ENCODE assay signal across 26 mouse cellular contexts in genomic region chr2:96573755-96574154, GRCm38 (mm10).
"Had no signal": no experiment of that assay in that cellular context is flagged by ENCODE, and none has a peak within 500 bp of the region (broad histone marks: within the 10 kb centered on the region; RNA-seq: fewer than 3 reads in every experiment).

No protein-coding gene starts in this region.

- H3K4me3 ChIP-seq: embryonic facial prominence, embryonic 10.5 days; embryonic facial prominence, embryonic 12.5 days; embryonic facial prominence, embryonic 13.5 days; embryonic facial prominence, embryonic 15.5 days; erythroblast, embryonic 14.5 days; forebrain, embryonic 10.5 days; forebrain, embryonic 12.5 days; forebrain, embryonic 13.5 days; forebrain, embryonic 15.5 days; gastrocnemius, adult 2 months; heart, embryonic 10.5 days had no signal

- H3K4me2 ChIP-seq: embryonic facial prominence, embryonic 12.5 days; embryonic facial prominence, embryonic 13.5 days; embryonic facial prominence, embryonic 15.5 days; forebrain, embryonic 12.5 days; forebrain, embryonic 13.5 days; forebrain, embryonic 15.5 days had no signal

- H3K27me3 ChIP-seq: embryonic facial prominence, embryonic 12.5 days; embryonic facial prominence, embryonic 13.5 days; embryonic facial prominence, embryonic 15.5 days; forebrain, embryonic 12.5 days; forebrain, embryonic 13.5 days; forebrain, embryonic 15.5 days had no signal

- H3K4me1 ChIP-seq: embryonic facial prominence, embryonic 10.5 days; embryonic facial prominence, embryonic 12.5 days; embryonic facial prominence, embryonic 13.5 days; embryonic facial prominence, embryonic 15.5 days; forebrain, embryonic 10.5 days; forebrain, embryonic 12.5 days; forebrain, embryonic 13.5 days; forebrain, embryonic 15.5 days; heart, embryonic 10.5 days had no signal

- DNase-seq: cerebellum, adult 9-11 months; cerebellum, postnatal 10 days; cerebellum, postnatal 14 days; cerebellum, postnatal 25 days; cerebellum, postnatal 36 days; embryo, embryonic 11 days; forebrain, postnatal 0 days; gastrocnemius, adult 2 months; gastrocnemius, postnatal 10 days; gastrocnemius, postnatal 14 days; gastrocnemius, postnatal 25 days; gastrocnemius, postnatal 36 days; heart, adult 11 months; heart, adult 18-20 months had no signal

- ATAC-seq: forebrain, embryonic 13.5 days; forebrain, embryonic 14.5 days; forebrain, embryonic 15.5 days; forebrain, embryonic 16.5 days; forebrain, postnatal 0 days had no signal

- H3K36me3 ChIP-seq: embryonic facial prominence, embryonic 10.5 days; embryonic facial prominence, embryonic 12.5 days; embryonic facial prominence, embryonic 13.5 days; embryonic facial prominence, embryonic 15.5 days; forebrain, embryonic 10.5 days; forebrain, embryonic 12.5 days; forebrain, embryonic 15.5 days; heart, embryonic 10.5 days had no signal

- H3K9me3 ChIP-seq: embryonic facial prominence, embryonic 10.5 days; embryonic facial prominence, embryonic 12.5 days; embryonic facial prominence, embryonic 13.5 days; embryonic facial prominence, embryonic 15.5 days; forebrain, embryonic 10.5 days; forebrain, embryonic 12.5 days; forebrain, embryonic 13.5 days; forebrain, embryonic 15.5 days; heart, embryonic 10.5 days had no signal

- H3K27ac ChIP-seq: embryonic facial prominence, embryonic 10.5 days; embryonic facial prominence, embryonic 12.5 days; embryonic facial prominence, embryonic 13.5 days; embryonic facial prominence, embryonic 15.5 days; forebrain, embryonic 10.5 days; forebrain, embryonic 12.5 days; forebrain, embryonic 13.5 days; forebrain, embryonic 15.5 days; gastrocnemius, adult 2 months; heart, embryonic 10.5 days had no signal

- H3K9ac ChIP-seq: embryonic facial prominence, embryonic 12.5 days; embryonic facial prominence, embryonic 13.5 days; embryonic facial prominence, embryonic 15.5 days; forebrain, embryonic 12.5 days; forebrain, embryonic 13.5 days; forebrain, embryonic 15.5 days; forebrain, postnatal 0 days had no signal
